Mouse (Mus musculus) layer of hippocampus, adult 9-10 months (tissue): ENCODE measurements at regions not wholly inside any gene's neighbourhood (a gene's known extent, or its start where the extent isn't known, plus 50 kb on each side); places are given as distances from the start of the nearest gene placed in this dataset.
"Not testable (repeated sequence)": the region's sequence is repeated elsewhere in the genome, so short reads cannot be mapped to it uniquely, and the experiment has no call there.

Experiments
- DNase-seq: peaks from one replicate; pipeline ENCODE4 v3.0.0; 2022; ENCODE audit warnings: low spot score

- no peak for DNase-seq
These were observed 50.7 kb downstream of the H2al2a start for GRCm38 (mm10) chr2:17946047-17946446.

GRCm38 (mm10) chr2:17945369-17945915, 51.3 kb downstream of the H2al2a start:
- no peak for DNase-seq

GRCm38 (mm10) chr2:17943506-17943905, 53.3 kb downstream of the H2al2a start:
- no peak for DNase-seq

- no peak for DNase-seq
These were observed 54.0 kb downstream of the H2al2a start for GRCm38 (mm10) chr2:17942528-17943387.

- DNase-seq: no peak
These were observed 54.8 kb downstream of the H2al2a start for GRCm38 (mm10) chr2:17941921-17942320.

- not testable (repeated sequence) for DNase-seq
These were observed 56.6 kb downstream of the H2al2a start for GRCm38 (mm10) chr2:17939857-17940848.

GRCm38 (mm10) chr2:17939183-17939856, 57.4 kb downstream of the H2al2a start:
- no peak for DNase-seq

- no peak for DNase-seq
These were observed 60.1 kb downstream of the H2al2a start for GRCm38 (mm10) chr2:17936527-17937139.

- no peak for DNase-seq
These were observed 60.8 kb downstream of the H2al2a start for GRCm38 (mm10) chr2:17935916-17936315.

GRCm38 (mm10) chr2:17935466-17935865, 61.3 kb downstream of the H2al2a start:
- no peak for DNase-seq

- no peak for DNase-seq
These were observed 62.1 kb downstream of the H2al2a start for GRCm38 (mm10) chr2:17934610-17935009.

GRCm38 (mm10) chr2:17932932-17933790, 63.6 kb downstream of the H2al2a start:
- no peak for DNase-seq

GRCm38 (mm10) chr2:17932426-17932931, 64.3 kb downstream of the H2al2a start:
- DNase-seq: no peak

GRCm38 (mm10) chr2:17931881-17932280, 64.9 kb downstream of the H2al2a start:
- DNase-seq: no peak

GRCm38 (mm10) chr2:17918861-17919648, 77.7 kb downstream of the H2al2a start:
- no peak for DNase-seq

GRCm38 (mm10) chr2:17917238-17917946, 79.4 kb downstream of the H2al2a start:
- no peak for DNase-seq

- peak; percentile 0 for DNase-seq
These were observed 94.1 kb downstream of the H2al2a start for GRCm38 (mm10) chr2:17902616-17903015.

- DNase-seq: no peak
These were observed 96.6 kb downstream of the H2al2a start for GRCm38 (mm10) chr2:17900202-17900601.

- no peak for DNase-seq
These were observed 98.0 kb downstream of the H2al2a start for GRCm38 (mm10) chr2:17898780-17899179.
